In the genomic region with DNA sequence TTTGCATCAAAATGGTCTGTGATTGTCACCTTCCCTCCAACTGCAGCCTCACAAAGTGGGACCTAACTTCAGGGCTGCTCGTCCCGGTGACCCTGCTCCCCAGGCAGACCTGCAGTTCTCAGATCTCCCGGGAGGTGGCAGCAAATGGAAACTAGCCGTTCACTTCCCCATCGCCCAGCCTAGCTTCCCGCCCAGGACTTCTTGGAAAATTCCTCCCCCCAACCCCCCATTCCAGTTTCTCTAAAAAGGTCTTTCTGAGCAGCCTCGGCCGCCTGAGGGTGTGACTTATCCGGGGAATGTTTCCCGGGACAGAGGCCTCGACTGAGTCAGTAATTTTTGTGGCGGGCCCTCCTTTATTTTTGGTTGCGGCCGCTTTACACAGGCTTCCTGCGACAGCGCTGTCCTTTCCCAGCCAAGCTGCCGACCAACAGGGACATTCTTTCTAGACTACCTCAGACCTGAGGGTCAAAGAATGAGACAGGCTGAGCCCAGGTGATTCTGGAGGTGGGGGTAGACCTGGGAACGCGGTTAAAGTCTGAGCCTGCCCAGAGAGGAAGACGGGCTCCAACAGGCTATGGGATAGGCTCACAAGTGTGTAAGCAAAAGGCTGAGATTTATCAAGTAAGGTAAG, we compare ENCODE assay signal across 7 mouse cellular contexts. TPM values are rescaled to one million over a fixed set of nuclear protein-coding genes. Genes with fewer than 3 reads are reported as not detected.
A peak's percentile ranks its signal among the peaks of the same experiment; 100 is the strongest.
DNase-seq lines count a peak whose midpoint lies in the region; ATAC-seq lines count a peak whose summit lies in the region.

No protein-coding gene starts in this region.

- H3K4me3 ChIP-seq in embryonic facial prominence, embryonic 12.5 days: peak overlapping the region; percentile 39
- H3K4me3 ChIP-seq in limb, embryonic 13.5 days: peak overlapping the region; percentile 44
- peak overlapping the region; percentile 43 for H3K4me3 ChIP-seq in midbrain, embryonic 15.5 days

- 0 out of 2 replicates have a peak, but pooled peaks cover 3% of the 10 kb centered on the region for H3K4me1 ChIP-seq in embryonic facial prominence, embryonic 12.5 days
- H3K4me1 ChIP-seq in limb, embryonic 13.5 days: peaks cover 6% of the 10 kb centered on the region; the same call in 1 of the 2 replicates
- H3K4me1 ChIP-seq in midbrain, embryonic 15.5 days: no peaks in the 10 kb centered on the region

- peak; percentile 89 for DNase-seq in adrenal gland, postnatal 25 days
- DNase-seq in heart, adult 18-20 months: peak; percentile 89 to 99
- peak; percentile 93 for DNase-seq in kidney, adult 18-20 months
- DNase-seq in spleen, adult 12 weeks (ENCODE audit: low spot score): peak; percentile 70

- no peak overlapping the region for H3K27ac ChIP-seq in embryonic facial prominence, embryonic 12.5 days
- peak overlapping the region; percentile 73; the same call in 1 of the 2 replicates for H3K27ac ChIP-seq in limb, embryonic 13.5 days
- H3K27ac ChIP-seq in midbrain, embryonic 15.5 days: no peak overlapping the region

- peak overlapping the region; percentile 48 for H3K9ac ChIP-seq in embryonic facial prominence, embryonic 12.5 days
- H3K9ac ChIP-seq in limb, embryonic 13.5 days: peak overlapping the region; percentile 65
- peak overlapping the region; percentile 40 for H3K9ac ChIP-seq in midbrain, embryonic 15.5 days

- 1% methylated on average over 20 of the region's 20 CpGs for WGBS in embryonic facial prominence, embryonic 12.5 days
- WGBS in limb, embryonic 13.5 days: 2% methylated on average over 20 of the region's 20 CpGs
- WGBS in midbrain, embryonic 15.5 days: 3% methylated on average over 20 of the region's 20 CpGs

- ATAC-seq in embryonic facial prominence, embryonic 12.5 days (ENCODE audit: insufficient number of reproducible peaks, insufficient read depth, low FRiP score, low TSS enrichment): peak; percentile 66; the same call in 1 of the 2 replicates
- ATAC-seq in limb, embryonic 13.5 days (ENCODE audit: low FRiP score, low read depth): peak; percentile 77
- ATAC-seq in midbrain, embryonic 15.5 days (replicated peaks): peak; percentile 65; the same call in 1 of the 2 replicates

- H3K4me2 ChIP-seq in embryonic facial prominence, embryonic 12.5 days (replicated peaks): peak overlapping the region; percentile 66
- H3K4me2 ChIP-seq in limb, embryonic 13.5 days (replicated peaks): peak overlapping the region; percentile 67
- peak overlapping the region; percentile 65 for H3K4me2 ChIP-seq in midbrain, embryonic 15.5 days

- H3K27me3 ChIP-seq in embryonic facial prominence, embryonic 12.5 days: no peaks in the 10 kb centered on the region
- no peaks in the 10 kb centered on the region for H3K27me3 ChIP-seq in limb, embryonic 13.5 days
- H3K27me3 ChIP-seq in midbrain, embryonic 15.5 days (replicated peaks): no peaks in the 10 kb centered on the region

- H3K9me3 ChIP-seq in embryonic facial prominence, embryonic 12.5 days: no peaks in the 10 kb centered on the region
- H3K9me3 ChIP-seq in limb, embryonic 13.5 days: no peaks in the 10 kb centered on the region
- no peaks in the 10 kb centered on the region for H3K9me3 ChIP-seq in midbrain, embryonic 15.5 days

- H3K36me3 ChIP-seq in embryonic facial prominence, embryonic 12.5 days: no peaks in the 10 kb centered on the region
- no peaks in the 10 kb centered on the region for H3K36me3 ChIP-seq in limb, embryonic 13.5 days
- no peaks in the 10 kb centered on the region for H3K36me3 ChIP-seq in midbrain, embryonic 15.5 days (replicated peaks)

RNA-seq across cellular contexts. Expression of gene Ahctf1, which starts 44.4 kb away (rescaled TPM):
- 38.1 and 41.6 TPM in 2 replicates for total RNA-seq in adrenal gland, postnatal 25 days (2021)
- polyA plus RNA-seq in embryonic facial prominence, embryonic 12.5 days (2016; fragmentation: Nextera tagmentation; extraction: Ambion mirVana): 36.0 and 36.5 TPM in 2 replicates
- 10 to 100 TPM; 14.6 to 19.1 TPM for total RNA-seq in heart, adult 18-20 months (2021)
- polyA plus RNA-seq in limb, embryonic 13.5 days (2015; fragmentation: Nextera tagmentation; extraction: Ambion mirVana): 25.8 and 27.5 TPM in 2 replicates
- polyA plus RNA-seq in midbrain, embryonic 15.5 days (2015; fragmentation: Nextera tagmentation; extraction: Ambion mirVana): 20.7 and 20.9 TPM in 2 replicates

RNA-seq across cellular contexts. Expression of gene Gm10518, which starts 44.7 kb away (rescaled TPM):
- total RNA-seq in adrenal gland, postnatal 25 days (2021): not detected in 2 replicates
- not detected in 2 replicates for polyA plus RNA-seq in embryonic facial prominence, embryonic 12.5 days (2016; fragmentation: Nextera tagmentation; extraction: Ambion mirVana)
- total RNA-seq in heart, adult 18-20 months (2021): not detected
- 0.13 TPM in 1 of 2 replicates, not detected in the other for polyA plus RNA-seq in limb, embryonic 13.5 days (2015; fragmentation: Nextera tagmentation; extraction: Ambion mirVana)
- 0.23 TPM in 1 of 2 replicates, not detected in the other for polyA plus RNA-seq in midbrain, embryonic 15.5 days (2015; fragmentation: Nextera tagmentation; extraction: Ambion mirVana)
